8 mouse cellular contexts compared by ENCODE assay signal in genomic region chr14:25420001-25420690, GRCm38 (mm10). TPM values are rescaled to one million over a fixed set of nuclear protein-coding genes. Genes with fewer than 3 reads are reported as not detected.
DNase-seq lines count a peak whose midpoint lies in the region; ATAC-seq and TF ChIP-seq lines count a peak whose summit lies in the region.
"Had no signal": no experiment of that assay in that cellular context is flagged by ENCODE, and none has a peak within 500 bp of the region (broad histone marks: within the 10 kb centered on the region; RNA-seq: fewer than 3 reads in every experiment).

No protein-coding gene starts in this region.

- TF ChIP-seq RAD21 in MEL (IDR thresholded peaks at IDR 0.05; ENCODE audit: low read depth, low read length): no peak

- 0 out of 4 replicates have a peak, but pooled peaks of 1 of the 2 experiments have one; percentile 20 for TF ChIP-seq EP300 in MEL (IDR thresholded peaks at IDR 0.05; ENCODE audit: low read depth in 1 of 2, low read length in 2 of 2)

- DNase-seq in heart, adult 8-10 months (ENCODE audit: low spot score): no peak
- DNase-seq in MEL (ENCODE audit: low read depth, low spot score): peak; percentile 32
- DNase-seq in heart, postnatal 4 days: peak; percentile 36
- DNase-seq in yolk sac, embryonic 10.5 days (ENCODE audit: low spot score): no peak
- no peak for DNase-seq in frontal cortex, postnatal 36 days (ENCODE audit: low spot score in 2 of 2)

- no peaks in the 10 kb centered on the region for H3K36me3 ChIP-seq in heart, embryonic 13.5 days
- peaks cover 0 to 6% of the 10 kb centered on the region in 2 experiments; a peak in 3 of 4 replicates for H3K36me3 ChIP-seq in MEL (ENCODE audit: control insufficient read depth in 1 of 2, insufficient read depth in 2 of 2, low read length in 2 of 2)
- no peaks in the 10 kb centered on the region for H3K36me3 ChIP-seq in stomach, embryonic 14.5 days (ENCODE audit: control insufficient read depth, insufficient read depth, low read length)
- H3K36me3 ChIP-seq: lung, embryonic 15.5 days had no signal

- H3K9me3 ChIP-seq in heart, embryonic 13.5 days: no peaks in the 10 kb centered on the region
- H3K9me3 ChIP-seq in MEL (replicated peaks; ENCODE audit: insufficient read depth, low read length): no peaks in the 10 kb centered on the region
- H3K9me3 ChIP-seq in stomach, embryonic 14.5 days (ENCODE audit: control insufficient read depth, low read depth, low read length): no peaks in the 10 kb centered on the region
- H3K9me3 ChIP-seq: lung, embryonic 15.5 days had no signal

- no peak overlapping the region for H3K9ac ChIP-seq in heart, embryonic 13.5 days
- no peak overlapping the region for H3K9ac ChIP-seq in MEL (ENCODE audit: control insufficient read depth, low read depth, low read length, poor library complexity, severe bottlenecking)
- H3K9ac ChIP-seq in stomach, embryonic 14.5 days (replicated peaks; ENCODE audit: low read depth, low read length): no peak overlapping the region
- H3K9ac ChIP-seq: lung, embryonic 15.5 days had no signal

- H3K27ac ChIP-seq in heart, embryonic 13.5 days (replicated peaks): peak overlapping the region; percentile 76; the same call in 1 of the 2 replicates
- H3K27ac ChIP-seq in MEL (ENCODE audit: control insufficient read depth, low read depth, low read length): no peak overlapping the region
- H3K27ac ChIP-seq in stomach, embryonic 14.5 days (ENCODE audit: low read length): peak overlapping the region; percentile 66

- TF ChIP-seq POLR2A in MEL (IDR thresholded peaks at IDR 0.05; ENCODE audit: control insufficient read depth in 1 of 2, insufficient read depth in 1 of 2, low read depth in 1 of 2, low read length in 2 of 2, poor library complexity in 1 of 2): no peak

- no peaks in the 10 kb centered on the region for H3K79me2 ChIP-seq in MEL (ENCODE audit: control insufficient read depth, insufficient read depth, low read length, poor library complexity)

- H3K4me1 ChIP-seq in heart, embryonic 13.5 days: peaks cover 66% of the 10 kb centered on the region
- H3K4me1 ChIP-seq in MEL (ENCODE audit: control insufficient read depth in 1 of 2, insufficient read depth in 2 of 2, low read length in 2 of 2): peaks cover 0 to 10% of the 10 kb centered on the region in 2 experiments; a peak in 2 of 4 replicates
- peaks cover 27% of the 10 kb centered on the region for H3K4me1 ChIP-seq in stomach, embryonic 14.5 days (ENCODE audit: control insufficient read depth, insufficient read depth, low read length)

- no peak for TF ChIP-seq CTCF in MEL (IDR thresholded peaks at IDR 0.05 in 2 of 3, conservative IDR thresholded peaks at IDR 0.05 in 1 of 3; ENCODE audit: control insufficient read depth in 1 of 3, insufficient read depth in 1 of 3, low read depth in 2 of 3, low read length in 3 of 3, poor library complexity in 1 of 3, severe bottlenecking in 1 of 3)

- 64% methylated on average over 7 of the region's 7 CpGs for WGBS in heart, embryonic 13.5 days
- 71% methylated on average over 7 of the region's 7 CpGs for WGBS in stomach, embryonic 14.5 days

- no peak for ATAC-seq in heart, embryonic 13.5 days (ENCODE audit: extremely low read depth, insufficient number of reproducible peaks, low FRiP score, low TSS enrichment)
- ATAC-seq in stomach, embryonic 14.5 days (ENCODE audit: insufficient number of reproducible peaks, insufficient read depth, low FRiP score, low read depth): no peak

- H3K27me3 ChIP-seq in heart, embryonic 13.5 days (replicated peaks): no peaks in the 10 kb centered on the region
- H3K27me3 ChIP-seq in MEL (ENCODE audit: control insufficient read depth in 1 of 2, insufficient read depth in 2 of 2, low read length in 2 of 2): no peaks in the 10 kb centered on the region
- no peaks in the 10 kb centered on the region for H3K27me3 ChIP-seq in stomach, embryonic 14.5 days (ENCODE audit: control insufficient read depth, insufficient read depth, low read length)
- H3K27me3 ChIP-seq: lung, embryonic 15.5 days had no signal

- H3K4me3 ChIP-seq in heart, embryonic 13.5 days: no peak overlapping the region
- H3K4me3 ChIP-seq in MEL (ENCODE audit: control insufficient read depth in 1 of 2, insufficient read depth in 1 of 2, low read depth in 2 of 2, low read length in 2 of 2): no peak overlapping the region
- H3K4me3 ChIP-seq in stomach, embryonic 14.5 days (ENCODE audit: low read depth, low read length): no peak overlapping the region
- H3K4me3 ChIP-seq: lung, embryonic 15.5 days had no signal

- H3K4me2 ChIP-seq in heart, embryonic 13.5 days: no peak overlapping the region
- no peak overlapping the region for H3K4me2 ChIP-seq in stomach, embryonic 14.5 days (replicated peaks; ENCODE audit: low read depth, low read length)
- H3K4me2 ChIP-seq: lung, embryonic 15.5 days had no signal

TF ChIP-seq in MEL, 35 proteins besides CTCF, POLR2A, EP300 and RAD21:
- TF ChIP-seq MXI1 (IDR thresholded peaks at IDR 0.05; ENCODE audit: low read depth, low read length) (no peak), SIN3A (IDR thresholded peaks at IDR 0.05; ENCODE audit: low read length) (no peak), UBTF (IDR thresholded peaks at IDR 0.05; ENCODE audit: borderline replicate concordance, insufficient read depth, low read depth, low read length) (no peak), RCOR1 (IDR thresholded peaks at IDR 0.05; ENCODE audit: low read depth, low read length) (peak; percentile 55; the same call in 1 of the 2 replicates), TCF12 (IDR thresholded peaks at IDR 0.05; ENCODE audit: low read depth, low read length) (peak; percentile 21; the same call in 1 of the 2 replicates), MAZ (IDR thresholded peaks at IDR 0.05; ENCODE audit: low read depth, low read length) (no peak), TBP (IDR thresholded peaks at IDR 0.05; ENCODE audit: low read depth, low read length) (no peak)

RNA-seq across cellular contexts. Expression of gene Zmiz1, which starts 38.8 kb away (rescaled TPM):
- 25.1 and 25.7 TPM in 2 replicates for polyA plus RNA-seq in heart, embryonic 13.5 days (2015; fragmentation: Nextera tagmentation; extraction: Ambion mirVana)
- total RNA-seq in heart, adult 8-10 months (2022): 10 to 100 TPM; 34.7 to 44.1 (median 40.4) TPM
- total RNA-seq in MEL (2012; rRNA removed): 2.7 and 3.7 TPM in 2 replicates
- polyA plus RNA-seq in MEL (2012; ENCODE audit: insufficient read depth in 1 of 2, insufficient read length in 2 of 2, low read depth in 1 of 2, low replicate concordance in 2 of 2, missing spikeins in 1 of 2): 10 to 100 TPM in 1 of 2 experiments, not detected in 1; 19.9 TPM
- total RNA-seq in heart, postnatal 4 days (2021): 10 to 100 TPM; 67.0 to 78.5 TPM
- polyA plus RNA-seq in stomach, embryonic 14.5 days (2014; fragmentation: Nextera tagmentation; extraction: Ambion mirVana): 43.9 and 45.3 TPM in 2 replicates

Comparison
In these comparisons a context has a peak if more than half of its experiments do, and no peak if none do; other contexts are left out.
1. DNase-seq: peak in MEL (single experiment) and heart, postnatal 4 days (single experiment); none in heart, adult 8-10 months (single experiment), yolk sac, embryonic 10.5 days (single experiment) and frontal cortex, postnatal 36 days (0 of 2).